Mouse (Mus musculus): ENCODE data around the gene Sec22b. TPM values are rescaled to one million over a fixed set of nuclear protein-coding genes. Genes with fewer than 3 reads are reported as not detected.

Gene Sec22b
- total RNA-seq, 2 experiments from 2014 or later = 79.1 to 83.4 TPM

Other genes with a start within 250 kb of the Sec22b start
- gene Prkab2, start 243.0 kb upstream of the Sec22b start, total RNA-seq (2021) = 10 to 100 TPM; 40.7 to 41.2 TPM
- gene Gm17651, start 226.5 kb upstream of the Sec22b start, total RNA-seq (2021) = not detected
- gene Pde4dip, start 12.5 kb upstream of the Sec22b start, total RNA-seq (2021) = 100 to 1,000 TPM; 223 to 235 TPM
- 10 to 100 TPM; 23.2 to 24.6 TPM for gene Notch2, start 112.3 kb downstream of the Sec22b start, total RNA-seq (2021)

Data from layer of hippocampus, postnatal 36 days (tissue).